Mouse (Mus musculus) lung, postnatal 4 days (tissue): ENCODE results near the gene Gm5414.

Source experiments
- DNase-seq, 2 experiments: peaks; one replicate each; pipeline ENCODE4 v3.0.0; 2021

Gene Gm5414

GRCm38 (mm10) chr15:101627884-101628283 lies at the start of gene Gm5414:
Gm5414 (minus strand) TSS chr15:101628188.
- DNase-seq = no peak

- DNase-seq = no peak
Measured at GRCm38 (mm10) chr15:101675978-101676377, 48.0 kb upstream of the Gm5414 start.

GRCm38 (mm10) chr15:101652736-101653265 lies 24.8 kb upstream of the Gm5414 start:
- DNase-seq = no peak

- no peak for DNase-seq
Measured at GRCm38 (mm10) chr15:101647280-101647679, 19.3 kb upstream of the Gm5414 start, which contains the start of gene Gm5478. Gm5478 (minus strand) TSS chr15:101647380.

- DNase-seq = no peak
Measured at GRCm38 (mm10) chr15:101599123-101599522, 28.9 kb downstream of the Gm5414 start.

GRCm38 (mm10) chr15:101588216-101588615 lies 39.8 kb downstream of the Gm5414 start:
- no peak for DNase-seq

GRCm38 (mm10) chr15:101584456-101584855 lies 43.5 kb downstream of the Gm5414 start:
- no peak for DNase-seq

GRCm38 (mm10) chr15:101583211-101583965 lies 44.6 kb downstream of the Gm5414 start:
- DNase-seq = no peak

- no peak for DNase-seq
Measured at GRCm38 (mm10) chr15:101581701-101582100, 46.3 kb downstream of the Gm5414 start.

GRCm38 (mm10) chr15:101575506-101575905 lies 52.5 kb downstream of the Gm5414 start:
- no peak for DNase-seq
